Mouse (Mus musculus) thymus, postnatal 10 days (tissue): ENCODE data around the gene Ip6k1.

Experiments used
- DNase-seq, 2 experiments: peaks; one replicate each; pipeline ENCODE4 v3.0.0; 2021; ENCODE audit warnings: low spot score in 2 of 2

Gene Ip6k1

GRCm38 (mm10) chr9:108001922-108002770 is at the start of gene Ip6k1:
Gene Ip6k1, plus strand, starts transcription at chr9:108002501.
- peak; percentile 100 for DNase-seq

DNA sequence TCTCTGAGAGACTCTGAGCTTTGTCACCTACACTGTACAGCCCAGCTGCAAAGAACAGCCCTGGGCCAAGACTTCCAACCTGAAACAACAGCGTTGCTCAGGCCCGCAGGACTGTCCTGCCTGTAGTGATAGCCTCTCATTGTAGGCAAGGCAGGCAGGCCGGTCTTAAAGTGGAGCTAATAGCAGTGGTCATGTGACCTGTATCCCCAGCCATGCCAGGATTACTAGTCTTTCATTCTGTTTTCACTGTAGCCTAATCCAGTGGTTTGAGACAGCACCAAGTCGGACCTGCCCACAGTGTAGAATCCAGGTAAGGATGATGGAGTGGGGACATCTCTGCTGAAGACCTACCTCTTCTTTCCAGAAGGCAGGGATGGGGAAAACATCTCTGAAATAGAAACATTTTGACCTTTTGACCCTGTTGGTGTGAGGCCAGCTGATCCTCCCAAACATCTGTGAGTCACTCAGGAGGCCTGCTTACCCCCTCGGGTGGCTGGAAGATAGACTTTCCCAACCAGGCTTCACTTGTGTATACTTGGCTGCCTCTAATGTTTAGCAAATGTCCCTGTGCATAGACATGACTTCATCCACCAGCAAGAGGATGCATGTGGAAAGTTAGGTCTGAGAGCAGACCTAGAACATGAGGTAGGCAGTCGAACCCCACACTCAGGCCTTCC is 46.5 kb upstream of the Ip6k1 start:
- no peak for DNase-seq

GRCm38 (mm10) chr9:107957141-107957540 is 45.2 kb upstream of the Ip6k1 start:
- no peak for DNase-seq

DNA sequence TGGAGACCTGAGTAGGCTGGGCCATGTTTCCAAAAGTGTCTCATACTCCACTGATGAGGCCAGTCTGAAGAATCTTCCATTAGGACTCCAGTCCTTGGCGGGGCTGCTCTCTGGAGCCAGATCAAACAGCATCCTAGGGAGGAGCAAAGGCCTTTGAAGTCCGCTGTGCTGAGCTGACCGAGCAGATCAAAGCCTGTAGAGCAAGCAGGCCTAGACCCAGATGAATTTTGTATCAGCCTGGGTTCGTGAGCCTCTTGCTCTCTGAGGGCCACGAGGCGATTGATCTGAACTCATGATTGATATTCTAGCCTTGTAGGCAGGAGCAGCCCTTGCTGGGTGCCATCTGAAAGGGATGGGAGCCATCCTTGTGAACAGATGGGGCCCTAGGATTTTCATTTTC is 42.4 kb upstream of the Ip6k1 start:
- DNase-seq, result no peak

DNA sequence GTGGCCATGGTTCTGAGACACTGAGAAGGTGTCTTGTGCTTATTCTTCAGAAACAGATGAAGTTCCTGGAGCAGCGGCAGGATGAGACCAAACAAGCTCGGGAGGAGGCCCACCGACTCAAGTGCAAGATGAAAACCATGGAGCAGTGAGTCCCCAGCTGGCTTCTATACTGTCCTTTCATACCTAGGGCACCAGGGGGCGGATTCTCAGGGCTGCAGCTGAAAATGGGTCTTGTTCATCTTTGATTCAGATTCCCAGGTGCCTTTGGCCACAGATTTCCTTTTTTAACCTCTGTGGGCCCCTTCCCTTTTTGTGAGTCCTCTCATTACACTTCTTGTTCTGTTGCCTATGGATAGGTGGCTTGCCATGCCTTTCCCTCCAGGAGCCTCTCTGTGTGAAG is 41.4 kb upstream of the Ip6k1 start:
- no peak for DNase-seq

DNA sequence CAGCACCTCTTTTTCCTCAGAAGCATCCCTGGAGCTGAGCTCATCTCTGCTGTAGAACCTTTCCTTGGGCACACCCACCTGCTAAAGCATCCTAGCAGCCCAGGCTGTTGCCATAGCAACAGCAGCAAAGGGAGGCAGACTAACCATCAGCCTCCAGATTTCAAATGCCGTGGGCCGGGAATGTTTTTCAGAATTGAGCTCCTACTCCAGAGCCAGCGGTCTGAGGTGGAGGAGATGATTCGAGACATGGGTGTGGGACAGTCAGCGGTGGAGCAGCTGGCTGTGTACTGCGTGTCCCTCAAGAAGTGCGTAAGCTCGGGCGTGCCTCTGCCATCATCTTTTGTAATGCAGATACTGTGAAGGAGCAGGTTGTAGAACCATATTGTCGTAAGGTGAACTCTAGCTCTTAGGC is 40.9 kb upstream of the Ip6k1 start:
- no peak for DNase-seq

DNA sequence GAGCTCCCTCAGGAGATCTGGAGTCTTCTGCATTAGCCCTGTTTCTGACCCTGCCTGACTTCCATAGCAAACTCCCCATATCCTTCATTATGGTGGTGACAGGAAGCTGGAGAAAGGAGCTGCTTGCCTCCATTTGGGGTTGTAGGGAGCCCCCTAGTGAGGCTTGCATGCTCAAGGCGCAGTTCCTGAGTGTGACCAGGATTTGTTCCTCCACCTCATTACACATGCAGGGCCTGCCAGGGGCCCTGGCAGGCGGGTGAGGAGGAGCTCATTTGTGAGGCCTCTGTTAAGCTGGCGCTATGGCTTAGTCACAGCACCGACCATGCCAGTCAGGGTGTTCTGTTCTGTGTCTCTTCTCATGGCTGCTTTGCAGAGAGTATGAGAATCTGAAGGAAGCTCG is 40.4 kb upstream of the Ip6k1 start:
- no peak for DNase-seq

DNA sequence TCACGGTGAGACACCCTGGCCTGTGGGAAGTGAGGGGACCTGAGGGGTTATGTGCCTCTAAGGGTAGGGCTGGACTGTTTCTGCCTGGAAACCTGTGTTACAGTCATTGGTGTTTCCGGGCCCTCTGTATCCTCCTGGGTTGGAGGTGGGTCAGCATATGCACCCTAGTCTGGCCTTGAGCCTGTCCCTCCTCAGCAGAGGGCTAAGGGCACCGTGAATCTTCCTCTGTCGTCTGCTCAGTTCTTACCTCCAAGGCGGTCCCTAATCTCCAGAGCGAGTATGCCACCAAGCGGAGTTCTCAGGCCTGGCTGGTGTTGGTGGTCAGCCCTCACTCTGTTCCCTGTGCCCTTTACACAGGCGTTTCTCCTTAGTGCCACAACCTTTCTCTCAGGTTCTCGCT is 39.4 kb upstream of the Ip6k1 start:
- DNase-seq, result no peak

DNA sequence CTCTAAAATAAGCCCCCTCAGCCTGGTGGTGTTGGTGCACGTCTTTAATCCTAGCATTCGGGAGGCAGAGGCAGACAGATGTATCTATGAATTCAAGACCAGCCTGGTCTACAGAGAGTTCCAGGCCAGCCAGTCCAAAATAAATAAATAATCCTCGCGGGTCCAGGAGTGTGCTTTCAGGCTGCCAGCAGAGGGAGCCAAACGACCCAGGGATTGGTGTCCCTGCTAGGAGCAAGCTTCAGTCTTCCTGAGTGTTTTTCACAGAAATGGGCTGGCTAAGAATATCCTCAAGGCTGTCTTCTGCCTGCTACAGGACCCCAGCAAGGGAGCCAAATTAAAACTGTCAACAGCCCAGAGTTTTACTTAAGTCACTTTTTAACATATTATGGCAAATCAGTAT is 38.6 kb upstream of the Ip6k1 start:
- DNase-seq, result peak; percentile 54 to 86

DNA sequence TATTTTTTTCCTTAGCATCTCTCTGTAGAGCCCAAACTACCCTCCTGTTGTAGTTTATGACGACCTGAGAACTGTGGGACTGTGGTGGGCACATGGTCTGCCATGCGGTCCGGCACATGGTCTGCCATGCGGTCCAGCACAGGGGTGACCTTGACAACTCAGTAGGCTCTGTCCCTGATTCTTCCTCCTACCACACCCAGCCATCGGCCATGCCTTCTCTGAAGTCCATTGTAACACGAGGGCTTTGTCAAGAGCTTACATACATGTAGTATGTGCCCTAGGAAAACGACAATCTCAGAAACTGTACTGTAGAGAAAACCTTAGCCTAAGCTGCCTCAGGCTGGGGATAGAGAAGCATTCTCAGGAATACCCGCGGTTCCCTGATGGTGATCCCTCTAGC is 37.6 kb upstream of the Ip6k1 start:
- DNase-seq, result no peak

DNA sequence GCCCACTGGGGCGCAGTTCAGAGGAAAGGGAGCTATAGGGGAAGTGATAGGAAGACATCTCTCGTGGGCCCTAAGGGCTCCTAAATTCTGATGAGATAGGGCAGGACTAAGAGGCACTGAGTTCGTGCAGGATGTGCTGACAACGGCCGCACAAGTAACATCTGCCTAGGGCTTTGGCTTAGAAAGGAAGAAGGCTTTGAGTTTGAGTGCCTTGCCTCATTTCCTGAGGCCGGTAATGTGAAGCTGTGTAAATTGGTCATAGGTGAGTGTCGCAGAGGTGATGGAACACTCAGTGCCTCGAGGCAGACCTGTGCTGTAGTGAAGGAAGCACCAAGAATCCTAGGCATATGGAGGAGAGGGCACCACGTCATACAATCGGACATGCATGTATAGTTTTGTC is 35.6 kb upstream of the Ip6k1 start:
- no peak for DNase-seq

GRCm38 (mm10) chr9:107967437-107967836 is 34.9 kb upstream of the Ip6k1 start:
- no peak for DNase-seq

DNA sequence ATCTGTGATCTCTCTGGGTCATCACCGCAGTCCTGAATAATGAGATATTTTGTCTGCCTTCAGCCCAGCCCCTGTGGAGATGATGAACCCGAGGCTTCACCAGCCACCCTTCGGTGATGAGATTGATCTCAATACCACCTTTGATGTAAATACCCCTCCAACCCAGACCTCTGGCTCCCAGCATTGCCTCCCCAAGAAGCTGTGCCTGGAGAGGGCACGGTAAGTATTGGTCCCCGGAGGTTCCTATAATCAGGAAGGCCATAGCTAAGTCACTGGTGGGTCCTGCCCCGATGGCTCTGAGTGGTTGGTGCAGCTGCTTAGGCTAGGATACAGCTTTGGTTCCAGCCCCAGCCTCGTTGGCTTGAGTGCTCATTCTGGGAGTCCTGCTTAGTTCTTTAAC is 33.8 kb upstream of the Ip6k1 start:
- no peak for DNase-seq

GRCm38 (mm10) chr9:107970311-107970710 is 32.0 kb upstream of the Ip6k1 start:
- DNase-seq, result no peak

- DNase-seq, result no peak
These were observed 30.4 kb upstream of the Ip6k1 start for GRCm38 (mm10) chr9:107971690-107972541.

- no peak for DNase-seq
These were observed 27.7 kb upstream of the Ip6k1 start for GRCm38 (mm10) chr9:107974491-107975171.

DNA sequence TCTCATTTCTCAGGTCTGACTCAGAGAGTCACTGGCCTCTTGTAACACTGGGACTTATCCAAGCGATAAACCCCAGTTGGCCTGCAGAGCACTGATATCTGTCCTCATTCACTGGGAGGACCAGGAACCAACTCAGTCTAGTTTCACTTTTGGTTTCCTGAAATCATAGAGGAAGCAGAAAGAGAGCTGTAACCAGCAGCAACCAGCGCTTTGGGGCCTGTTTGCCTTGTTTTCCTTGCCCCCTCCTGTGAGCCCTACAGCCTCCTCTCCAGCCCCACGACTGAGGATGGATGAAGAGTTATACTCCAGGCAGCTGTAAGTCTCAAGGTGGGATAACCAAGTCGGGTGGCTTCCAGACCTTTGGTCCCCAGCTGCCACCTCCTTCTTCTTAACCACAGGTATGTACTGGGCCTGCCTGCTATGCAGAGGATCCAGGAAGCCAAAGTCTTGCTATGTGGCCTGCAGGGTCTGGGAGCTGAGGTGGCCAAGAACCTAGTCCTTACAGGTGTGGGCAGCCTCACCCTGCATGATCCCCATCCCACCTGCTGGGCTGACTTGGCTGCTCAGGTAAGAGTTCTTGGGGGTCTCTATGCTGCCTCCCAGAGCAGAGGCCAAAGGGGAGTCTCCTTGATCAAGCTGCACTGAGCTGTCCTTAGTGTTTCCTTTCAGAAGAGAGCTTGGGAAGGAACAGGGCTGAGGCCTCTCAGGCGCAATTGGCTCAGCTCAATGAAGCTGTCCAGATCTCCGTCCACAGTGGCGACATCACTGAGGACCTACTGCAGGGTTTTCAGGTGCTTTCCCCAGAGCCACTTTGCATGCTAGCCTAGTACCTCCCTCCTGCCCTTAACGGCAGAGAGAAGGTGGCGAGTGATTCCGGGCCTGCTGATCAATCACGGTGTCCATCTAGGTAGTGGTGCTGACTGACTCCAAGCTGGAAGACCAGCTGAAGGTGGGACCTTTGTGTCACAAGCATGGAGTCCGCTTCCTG is 26.6 kb upstream of the Ip6k1 start, which contains the start of gene Uba7:
Gene Uba7, plus strand, starts transcription at position 107 of the 988 bp plus-strand sequence.
- peak in 1 of 2 experiments; percentile 30 for DNase-seq

- DNase-seq, result no peak
These were observed 23.5 kb upstream of the Ip6k1 start for GRCm38 (mm10) chr9:107978815-107979214.

DNA sequence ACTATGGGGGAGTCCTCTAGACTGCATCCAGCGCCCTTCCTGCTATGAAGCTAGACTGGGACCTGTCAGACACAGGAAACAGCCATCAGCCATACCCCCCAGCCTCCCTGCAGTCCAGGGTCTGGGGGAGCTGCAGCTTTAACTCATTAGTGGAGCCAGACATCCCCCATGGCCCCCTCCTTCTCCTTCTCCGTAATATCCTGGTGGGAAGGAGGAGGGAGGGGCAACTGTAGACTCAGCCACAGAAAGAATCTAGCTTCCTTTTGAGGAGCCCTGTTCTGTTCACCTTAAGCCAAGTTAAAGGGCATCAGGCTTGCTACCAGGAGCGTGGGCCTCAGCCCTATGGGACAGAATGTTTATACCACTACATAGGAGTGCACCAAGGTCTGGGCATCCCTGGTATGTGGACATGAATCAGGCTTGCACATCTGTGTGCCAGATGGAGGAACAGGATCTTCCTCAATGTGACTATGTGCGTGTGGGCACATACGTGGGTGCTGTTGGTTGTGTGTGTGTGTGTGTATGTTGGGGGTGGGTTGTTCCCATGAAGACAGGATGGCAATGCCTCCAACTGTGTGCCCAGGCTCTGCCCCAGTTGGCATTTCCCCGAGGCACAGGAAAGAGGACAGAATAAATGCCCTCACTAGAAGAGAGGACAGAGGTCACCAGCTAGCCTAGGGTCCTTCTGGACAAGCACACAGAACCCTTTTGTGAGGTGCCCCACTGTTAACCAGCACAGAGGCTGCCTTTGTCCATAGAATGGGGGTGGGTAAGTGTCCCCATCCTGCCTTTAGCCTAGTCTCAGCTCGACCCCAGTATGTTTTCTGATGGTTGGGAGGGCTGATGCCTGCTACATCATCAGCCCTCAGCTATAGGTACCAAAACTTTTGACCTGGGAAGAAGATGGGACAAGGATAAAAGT is 20.4 kb upstream of the Ip6k1 start:
- DNase-seq, result peak in 1 of 2 experiments; percentile 23
